Mouse (Mus musculus) CH12.LX (cell line): Measurements from ENCODE around the gene Snx4. TPM values are rescaled to one million over a fixed set of nuclear protein-coding genes. Genes with fewer than 3 reads are reported as not detected.

Experiments used
- DNase-seq: peaks from one replicate; pipeline ENCODE4 v3.0.0-alpha.2; 2013; ENCODE audit errors: extremely low read depth
- H3K27ac ChIP-seq: 2 replicates; pipeline ENCODE4 v1.5.1; 2012; ENCODE audit warnings: low read depth, mild to moderate bottlenecking, control low read depth, moderate library complexity; ENCODE audit not compliant: insufficient read depth
- H3K27me3 ChIP-seq: replicated peaks from 2 replicates; pipeline ENCODE3; 2012; ENCODE audit warnings: inconsistent platforms
- H3K36me3 ChIP-seq, 2 experiments: replicated peaks in 1 of 2; 2 replicates each; pipeline versions ENCODE3 to v1.6.1; 2012; ENCODE audit warnings: inconsistent platforms in 1 of 2, low read length in 1 of 2, mild to moderate bottlenecking in 1 of 2, mixed read lengths in 1 of 2, moderate library complexity in 1 of 2; ENCODE audit not compliant: control insufficient read depth in 1 of 2, insufficient read depth in 1 of 2
- H3K4me1 ChIP-seq, 2 experiments: 2 replicates each; pipeline ENCODE4 v1.6.1; 2012; ENCODE audit warnings: inconsistent platforms in 1 of 2, moderate library complexity in 1 of 2; ENCODE audit not compliant: insufficient read depth in 2 of 2, control insufficient read depth in 1 of 2
- H3K4me2 ChIP-seq: 2 replicates; pipeline ENCODE4 v1.6.1; 2012; ENCODE audit warnings: low read depth, mild to moderate bottlenecking, control low read depth; ENCODE audit not compliant: poor library complexity, insufficient read depth, severe bottlenecking
- H3K4me3 ChIP-seq, 3 experiments: fragments of 150-350 bp in 1 of 3; sonication (generic) in 1 of 3; replicated peaks in 1 of 3; 2 replicates each; pipeline versions ENCODE3 to v1.5.1; 2011 to 2012; ENCODE audit warnings: low read depth in 2 of 3, low read length in 2 of 3, mild to moderate bottlenecking in 2 of 3, moderate library complexity in 2 of 3, control low read depth in 1 of 3, improper control_type of control experiment in 1 of 3, inconsistent platforms in 1 of 3, mixed read lengths in 1 of 3; ENCODE audit not compliant: poor library complexity in 1 of 3
- H3K79me2 ChIP-seq: replicated peaks from 2 replicates; pipeline ENCODE4 v1.6.1; 2012; ENCODE audit warnings: mild to moderate bottlenecking, moderate library complexity; ENCODE audit not compliant: control insufficient read depth, poor library complexity, insufficient read depth, severe bottlenecking; ENCODE audit errors: extremely low read depth
- H3K9ac ChIP-seq: 2 replicates; pipeline ENCODE4 v1.6.1; 2012; ENCODE audit warnings: low read depth, mild to moderate bottlenecking, control low read depth, moderate library complexity; ENCODE audit not compliant: insufficient read depth
- H3K9me3 ChIP-seq: replicated peaks from 2 replicates; pipeline ENCODE3; 2012; ENCODE audit warnings: low read length, inconsistent platforms, mixed read lengths
- CHD1 ChIP-seq: IDR thresholded peaks from 2 replicates; pipeline ENCODE4 v1.6.1; 2012; ENCODE audit warnings: low read depth, low read length, improper control_type of control experiment, inconsistent platforms
- CTCF ChIP-seq, 2 experiments: IDR thresholded peaks in 1 of 2; conservative IDR thresholded peaks in 1 of 2; 2 replicates each; pipeline ENCODE4 v1.5.1; 2011 to 2012; ENCODE audit warnings: low read depth in 2 of 2, low read length in 2 of 2, improper control_type of control experiment in 1 of 2, inconsistent platforms in 1 of 2, mild to moderate bottlenecking in 1 of 2, moderate library complexity in 1 of 2
- ETS1 ChIP-seq: conservative IDR thresholded peaks from 2 replicates; pipeline ENCODE4 v1.6.1; 2012; ENCODE audit warnings: low read depth, mild to moderate bottlenecking, inconsistent platforms, low read length, improper control_type of control experiment, moderate library complexity
- GABPA ChIP-seq: IDR thresholded peaks from 2 replicates; pipeline ENCODE4 v1.6.1; 2012; ENCODE audit warnings: low read depth, low read length, improper control_type of control experiment, inconsistent platforms; ENCODE audit not compliant: insufficient replicate concordance
- IRF4 ChIP-seq: IDR thresholded peaks from 2 replicates; pipeline ENCODE4 v1.6.1; 2014; ENCODE audit warnings: low read depth, mild to moderate bottlenecking, inconsistent platforms, low read length, improper control_type of control experiment
- JUN ChIP-seq: IDR thresholded peaks from 2 replicates; pipeline ENCODE4 v1.6.1; 2011; ENCODE audit warnings: low read depth, mild to moderate bottlenecking, low read length, improper control_type of control experiment, moderate library complexity; ENCODE audit not compliant: insufficient read depth
- MAZ ChIP-seq: IDR thresholded peaks from 2 replicates; pipeline ENCODE4 v1.6.1; 2012; ENCODE audit warnings: low read depth, mild to moderate bottlenecking, inconsistent platforms, low read length, improper control_type of control experiment, moderate library complexity
- MXI1 ChIP-seq: IDR thresholded peaks from 2 replicates; pipeline ENCODE4 v1.6.1; 2011; ENCODE audit warnings: mild to moderate bottlenecking, low read depth, low read length, improper control_type of control experiment
- PAX5 ChIP-seq: IDR thresholded peaks from 2 replicates; pipeline ENCODE4 v1.6.1; 2012; ENCODE audit warnings: low read length, inconsistent platforms, mixed read lengths
- POLR2A ChIP-seq: IDR thresholded peaks from 2 replicates; pipeline ENCODE4 v1.6.1; 2011; ENCODE audit warnings: low read depth, mild to moderate bottlenecking, improper control_type of control experiment, low read length
- POLR2AphosphoS2 ChIP-seq: IDR thresholded peaks from 2 replicates; pipeline ENCODE4 v1.6.1; 2011; ENCODE audit warnings: low read depth, low read length, improper control_type of control experiment
- RCOR1 ChIP-seq: conservative IDR thresholded peaks from 2 replicates; pipeline ENCODE4 v1.6.1; 2012; ENCODE audit warnings: low read depth, mild to moderate bottlenecking, inconsistent platforms, low read length, improper control_type of control experiment
- SMC3 ChIP-seq: IDR thresholded peaks from 2 replicates; pipeline ENCODE4 v1.6.1; 2011; ENCODE audit warnings: low read depth, low read length, improper control_type of control experiment
- TCF12 ChIP-seq: IDR thresholded peaks from 2 replicates; pipeline ENCODE4 v1.6.1; 2014; ENCODE audit warnings: low read depth, mild to moderate bottlenecking, inconsistent platforms, low read length, improper control_type of control experiment
- USF2 ChIP-seq: conservative IDR thresholded peaks from 2 replicates; pipeline ENCODE4 v1.6.1; 2011; ENCODE audit warnings: low read depth, low read length, improper control_type of control experiment
- ZKSCAN1 ChIP-seq: IDR thresholded peaks from 2 replicates; pipeline ENCODE4 v1.6.1; 2012; ENCODE audit warnings: low read depth, inconsistent platforms, low read length, improper control_type of control experiment, borderline replicate concordance
- ZNF384 ChIP-seq: IDR thresholded peaks from 2 replicates; pipeline ENCODE4 v1.6.1; 2012; ENCODE audit warnings: low read depth, low read length, improper control_type of control experiment, inconsistent platforms
- dilution Hi-C: fragments of 300-500 bp; cut with MboI; formaldehyde crosslinking; loops from 2 replicates; pipeline ENCODE4 v1.14.3; 2020; ENCODE audit warnings: low sequenced_read_pairs; ENCODE audit not compliant: extremely low pct_unique_long_range_greater_than_20kb, extremely low pct_ligation_motif_present
- in situ Hi-C: fragments of 300-500 bp; cut with MboI; formaldehyde crosslinking; loops from 3 replicates; pipeline ENCODE4 v1.14.3; 2019; ENCODE audit warnings: low sequenced_read_pairs, low pct_ligation_motif_present, low pct_unique_long_range_greater_than_20kb, mixed read lengths
- polyA plus RNA-seq: library from polyadenylated mRNA; unstranded; fragments of >175 nt; gene quantifications from 2 replicates; pipeline ENCODE4 v1.2.1, GENCODE M21; 2012; ENCODE audit warnings: low read depth; ENCODE audit not compliant: insufficient read length
- total RNA-seq, 2 experiments: library from RNA; depleted of rRNA; stranded (reverse); fragments of 300-350 nt in 1 of 2; fragments of >200 nt in 1 of 2; gene quantifications; 2 replicates each; pipeline ENCODE4 v1.2.3; 2012 to 2014

Gene Snx4
- total and polyA plus RNA-seq, 3 experiments: 77.9 to 168 (median 105) TPM

GRCm38 (mm10) chr16:33339476-33339875 lies 88.2 kb downstream of the Snx4 start:
- H3K4me2 ChIP-seq: no peak overlapping the region
- H3K27me3 ChIP-seq: peaks cover 2% of the 10 kb centered on the region
- DNase-seq: no peak
- dilution Hi-C loops: no loop called here
- in situ Hi-C loops: no loop called here
- no peak overlapping the region for H3K27ac ChIP-seq
- peaks cover 5% of the 10 kb centered on the region for H3K9me3 ChIP-seq
- no peak overlapping the region for H3K9ac ChIP-seq
- TF ChIP-seq PAX5 (no peak), SMC3 (no peak), IRF4 (no peak), USF2 (no peak), JUN (no peak), CHD1 (no peak), MXI1 (no peak), GABPA (no peak), MAZ (no peak), ZKSCAN1 (no peak), ETS1 (no peak), POLR2A (no peak), RCOR1 (no peak), CTCF (conservative IDR thresholded peaks at IDR 0.05 in 1 of 2, IDR thresholded peaks at IDR 0.05 in 1 of 2; ENCODE audit: low read depth in 2 of 2, low read length in 2 of 2) (no peak), TCF12 (no peak), ZNF384 (no peak), POLR2AphosphoS2 (no peak)
- H3K36me3 ChIP-seq: no peaks in the 10 kb centered on the region
- no peak overlapping the region for H3K4me3 ChIP-seq
- no peaks in the 10 kb centered on the region for H3K79me2 ChIP-seq
- H3K4me1 ChIP-seq: peaks cover 7 to 23% of the 10 kb centered on the region in 2 experiments; a peak in 3 of 4 replicates

GRCm38 (mm10) chr16:33342356-33342755 lies 91.1 kb downstream of the Snx4 start:
- H3K4me1 ChIP-seq: peaks cover 10 to 15% of the 10 kb centered on the region in 2 experiments
- H3K9ac ChIP-seq: no peak overlapping the region
- H3K79me2 ChIP-seq: no peaks in the 10 kb centered on the region
- no peak overlapping the region for H3K27ac ChIP-seq
- no peak for TF ChIP-seq ZKSCAN1
- no peaks in the 10 kb centered on the region for H3K36me3 ChIP-seq
- H3K27me3 ChIP-seq: peaks cover 2% of the 10 kb centered on the region
- no peak for DNase-seq
- no peaks in the 10 kb centered on the region for H3K9me3 ChIP-seq
- no peak overlapping the region for H3K4me2 ChIP-seq
- dilution Hi-C loops (no loop called here), in situ Hi-C loops (no loop called here)
- H3K4me3 ChIP-seq: no peak overlapping the region
